Mouse (Mus musculus) forebrain, embryonic 12.5 days (tissue): Measurements from ENCODE around the gene Lamc3. TPM values are rescaled to one million over a fixed set of nuclear protein-coding genes. Genes with fewer than 3 reads are reported as not detected.
A peak's percentile ranks its signal among the peaks of the same experiment; 100 is the strongest.

Experiments used
- ATAC-seq: fragments of 200-750 bp; cut with Nextera tagmentation; 2 replicates; pipeline ENCODE4 v1.8.0; 2017; ENCODE audit warnings: moderate TSS enrichment; ENCODE audit not compliant: low FRiP score
- H3K27ac ChIP-seq: fragments of 300-500 bp; sonication (generic); 2 replicates; pipeline ENCODE4 v1.5.1; 2016; ENCODE audit warnings: mild to moderate bottlenecking
- H3K27me3 ChIP-seq: fragments of 300-500 bp; sonication (generic); 2 replicates; pipeline ENCODE4 v1.6.1; 2016; ENCODE audit warnings: mild to moderate bottlenecking
- H3K36me3 ChIP-seq: fragments of 300-500 bp; sonication (generic); replicated peaks from 2 replicates; pipeline ENCODE4 v1.6.1; 2016; ENCODE audit warnings: mild to moderate bottlenecking
- H3K4me1 ChIP-seq: fragments of 300-500 bp; sonication (generic); 2 replicates; pipeline ENCODE4 v1.6.1; 2016
- H3K4me2 ChIP-seq: fragments of 300-500 bp; sonication (generic); 2 replicates; pipeline ENCODE4 v1.6.1; 2016; ENCODE audit warnings: mild to moderate bottlenecking, moderate library complexity
- H3K4me3 ChIP-seq: fragments of 300-500 bp; sonication (generic); replicated peaks from 2 replicates; pipeline ENCODE4 v1.5.1; 2016; ENCODE audit warnings: mild to moderate bottlenecking
- H3K9ac ChIP-seq: fragments of 300-500 bp; sonication (generic); 2 replicates; pipeline ENCODE4 v1.6.1; 2016; ENCODE audit warnings: mild to moderate bottlenecking
- H3K9me3 ChIP-seq: fragments of 300-500 bp; sonication (generic); 2 replicates; pipeline ENCODE4 v1.6.1; 2016
- WGBS: fragments of 180-500 bp; shearing (Covaris S2); methylation state at CpG from one replicate; pipeline ENCODE4 v1.1.7; 2016; 5-methylcytosine and 5-hydroxymethylcytosine counted together
- polyA plus RNA-seq: library from polyadenylated mRNA; unstranded; fragments of >200 nt; fragmentation: Nextera tagmentation; extraction: Ambion mirVana; gene quantifications from 2 replicates; pipeline ENCODE4 v1.2.1, GENCODE M21; 2016

Gene Lamc3
- polyA plus RNA-seq, 1 experiment from 2014 or later: 5.6 TPM

DNA sequence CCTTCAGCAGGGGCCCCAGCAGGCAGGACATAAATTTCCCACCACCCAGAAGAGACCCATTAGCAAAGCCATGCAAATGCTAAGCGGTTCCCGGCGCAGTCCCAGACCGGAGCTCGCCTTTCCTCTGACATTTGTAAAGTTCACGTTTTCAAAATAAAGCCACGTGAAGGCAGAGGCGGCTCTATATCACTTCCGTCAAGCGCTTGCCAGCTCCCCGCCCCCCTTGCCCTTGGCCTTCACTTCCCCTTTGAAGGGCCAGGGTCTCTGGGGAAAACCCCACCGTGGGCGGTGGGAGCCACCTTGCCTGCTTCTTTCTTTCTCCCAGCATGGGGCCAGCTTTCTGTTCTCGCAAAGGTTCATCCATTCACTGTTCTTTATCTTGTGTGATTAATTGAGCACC is 6.2 kb upstream of the Lamc3 start:
- no peak overlapping the region for H3K9ac ChIP-seq
- no peak overlapping the region for H3K4me3 ChIP-seq
- peaks cover 93% of the 10 kb centered on the region for H3K27me3 ChIP-seq
- H3K27ac ChIP-seq: no peak overlapping the region
- ATAC-seq: no peak
- H3K9me3 ChIP-seq: no peaks in the 10 kb centered on the region
- no peaks in the 10 kb centered on the region for H3K36me3 ChIP-seq
- WGBS: 6% methylated on average over 14 of the region's 14 CpGs
- H3K4me2 ChIP-seq: no peak overlapping the region
- H3K4me1 ChIP-seq: peaks cover 22% of the 10 kb centered on the region

DNA sequence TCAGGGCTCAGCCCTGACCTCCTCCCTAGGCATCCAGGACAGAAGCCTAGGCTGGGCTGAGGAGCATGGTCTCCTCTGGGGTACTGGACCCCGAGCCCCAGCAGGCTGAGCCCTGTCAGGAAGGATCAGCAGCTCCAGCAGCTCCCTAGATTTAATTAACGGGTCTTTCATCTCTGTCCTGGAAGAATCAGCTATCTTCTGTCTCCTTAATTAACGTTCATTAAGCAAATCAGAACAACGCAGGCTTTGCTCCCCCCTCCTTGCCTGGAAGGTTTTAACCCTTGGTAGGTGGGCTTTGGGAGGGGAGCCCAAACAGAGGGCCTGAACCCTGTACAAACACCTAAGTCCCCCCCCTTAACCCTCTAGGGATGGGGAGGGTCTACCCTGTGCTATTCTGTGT is 4.0 kb upstream of the Lamc3 start:
- no peak overlapping the region for H3K27ac ChIP-seq
- no peak overlapping the region for H3K4me2 ChIP-seq
- no peak for ATAC-seq
- no peaks in the 10 kb centered on the region for H3K36me3 ChIP-seq
- 7% methylated on average over 4 of the region's 4 CpGs for WGBS
- peaks cover 11% of the 10 kb centered on the region for H3K4me1 ChIP-seq
- no peak overlapping the region for H3K4me3 ChIP-seq
- no peak overlapping the region for H3K9ac ChIP-seq
- H3K27me3 ChIP-seq: peaks cover 99% of the 10 kb centered on the region
- no peaks in the 10 kb centered on the region for H3K9me3 ChIP-seq

DNA sequence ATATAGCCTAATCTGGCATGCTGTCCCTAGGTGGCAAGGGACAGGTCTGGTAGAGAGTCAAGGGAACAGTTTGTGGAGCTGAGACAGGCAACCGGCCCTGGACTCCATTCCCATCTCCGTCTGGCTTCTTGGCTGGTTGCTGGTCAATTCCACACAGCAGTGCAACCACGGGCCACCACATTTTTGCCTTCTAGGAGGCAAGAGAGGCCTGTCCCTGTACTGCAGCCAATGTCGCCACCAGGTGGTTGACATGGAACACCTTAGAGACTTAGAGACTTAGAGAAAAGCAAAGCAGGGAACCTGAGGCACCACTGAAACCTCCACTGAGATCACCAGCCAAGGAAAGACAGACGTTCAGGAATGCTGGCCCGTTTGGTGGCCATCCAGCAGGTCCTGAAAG is 2.3 kb upstream of the Lamc3 start:
- H3K4me1 ChIP-seq: peaks cover 11% of the 10 kb centered on the region
- H3K4me2 ChIP-seq: no peak overlapping the region
- WGBS: 29% methylated on average over 6 of the region's 6 CpGs
- no peaks in the 10 kb centered on the region for H3K9me3 ChIP-seq
- H3K36me3 ChIP-seq: no peaks in the 10 kb centered on the region
- peaks cover 99% of the 10 kb centered on the region for H3K27me3 ChIP-seq
- no peak overlapping the region for H3K27ac ChIP-seq
- ATAC-seq: no peak
- H3K4me3 ChIP-seq: no peak overlapping the region
- no peak overlapping the region for H3K9ac ChIP-seq

DNA sequence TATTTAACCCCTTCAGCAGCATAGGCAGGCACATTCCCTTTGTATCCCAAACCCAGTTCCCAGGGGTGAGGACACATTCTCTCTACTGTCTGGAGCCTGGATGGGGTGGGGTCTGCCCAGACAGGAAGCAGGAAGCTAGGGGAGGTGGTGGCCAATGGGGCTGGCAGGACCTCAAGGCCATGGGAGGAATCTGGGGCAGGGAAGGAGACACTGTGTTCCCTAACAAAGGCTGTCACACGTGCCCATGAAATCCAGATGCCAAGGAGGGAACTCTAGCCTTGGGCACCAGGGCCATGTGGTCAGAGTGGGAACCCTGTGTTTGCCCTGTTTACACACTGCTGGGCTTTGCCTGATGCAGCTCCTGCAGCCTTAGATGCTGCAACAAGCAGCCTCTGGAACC is 1.8 kb downstream of the Lamc3 start:
- H3K4me2 ChIP-seq: no peak overlapping the region
- no peaks in the 10 kb centered on the region for H3K36me3 ChIP-seq
- H3K4me3 ChIP-seq: no peak overlapping the region
- no peaks in the 10 kb centered on the region for H3K4me1 ChIP-seq
- 54% methylated on average over 1 of the region's 1 CpGs for WGBS
- no peaks in the 10 kb centered on the region for H3K9me3 ChIP-seq
- no peak for ATAC-seq
- no peak overlapping the region for H3K9ac ChIP-seq
- H3K27ac ChIP-seq: no peak overlapping the region
- H3K27me3 ChIP-seq: peaks cover 76% of the 10 kb centered on the region

DNA sequence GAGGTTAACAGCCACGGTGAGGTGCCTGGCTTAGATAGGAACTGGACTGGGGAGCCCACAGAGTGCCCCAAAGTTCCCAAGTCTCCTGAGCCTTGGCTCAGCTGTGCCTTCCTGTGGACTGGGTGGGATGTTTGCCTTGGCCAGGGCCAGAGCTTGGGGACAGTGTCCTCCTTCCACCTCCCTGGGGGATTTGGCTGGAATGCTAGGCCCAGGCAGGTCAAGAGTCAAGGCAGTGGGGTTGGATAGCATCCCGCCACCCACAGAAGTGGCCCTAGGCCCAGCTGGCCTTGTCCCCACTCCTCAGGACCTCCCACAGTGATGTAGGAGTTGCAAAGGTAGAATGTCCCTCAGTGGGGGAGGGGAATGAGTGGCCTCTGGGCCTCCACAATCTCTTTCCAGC is 4.1 kb downstream of the Lamc3 start:
- Histone ChIP-seq H3K9me3 (no peaks in the 10 kb centered on the region), H3K36me3 (no peaks in the 10 kb centered on the region), H3K4me3 (no peak overlapping the region), H3K27me3 (peaks cover 52% of the 10 kb centered on the region), H3K27ac (no peak overlapping the region), H3K4me2 (no peak overlapping the region), H3K9ac (no peak overlapping the region), H3K4me1 (peaks cover 5% of the 10 kb centered on the region; the same call in 1 of the 2 replicates)
- WGBS: 85% methylated on average over 2 of the region's 2 CpGs
- ATAC-seq: no peak

DNA sequence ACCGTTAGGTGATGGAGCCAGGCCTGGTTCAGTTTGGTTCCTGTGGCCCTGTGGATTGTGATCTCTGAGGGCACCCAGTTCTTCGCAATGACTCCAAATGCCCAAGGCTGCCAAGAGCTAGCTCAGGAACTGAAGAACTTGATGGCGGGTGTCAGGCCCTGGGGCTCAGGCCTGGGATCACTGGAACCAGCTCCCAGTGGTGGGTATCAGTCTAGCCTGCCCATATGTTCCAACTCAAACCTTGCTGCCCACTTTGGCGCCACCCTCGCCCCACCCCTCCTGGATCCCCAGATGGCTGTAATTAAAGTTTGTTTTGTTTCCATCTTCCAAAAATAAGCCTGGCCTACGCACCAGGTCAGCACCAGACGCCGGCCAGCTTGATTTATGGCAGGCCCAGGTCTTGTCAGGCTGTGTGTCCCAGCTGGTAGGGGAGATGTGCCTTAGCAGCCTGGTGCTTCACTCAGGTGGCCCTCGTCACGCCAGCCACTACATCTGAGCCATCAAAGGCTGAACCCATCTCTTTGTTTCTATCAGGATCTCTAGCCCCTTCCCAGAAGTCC is 6.1 kb downstream of the Lamc3 start:
- H3K9ac ChIP-seq: no peak overlapping the region
- no peak overlapping the region for H3K4me3 ChIP-seq
- WGBS: 81% methylated on average over 10 of the region's 10 CpGs
- H3K27me3 ChIP-seq: peaks cover 32% of the 10 kb centered on the region
- H3K36me3 ChIP-seq: no peaks in the 10 kb centered on the region
- peaks cover 5% of the 10 kb centered on the region; the same call in 1 of the 2 replicates for H3K4me1 ChIP-seq
- no peak for ATAC-seq
- H3K4me2 ChIP-seq: no peak overlapping the region
- H3K9me3 ChIP-seq: no peaks in the 10 kb centered on the region
- H3K27ac ChIP-seq: no peak overlapping the region

DNA sequence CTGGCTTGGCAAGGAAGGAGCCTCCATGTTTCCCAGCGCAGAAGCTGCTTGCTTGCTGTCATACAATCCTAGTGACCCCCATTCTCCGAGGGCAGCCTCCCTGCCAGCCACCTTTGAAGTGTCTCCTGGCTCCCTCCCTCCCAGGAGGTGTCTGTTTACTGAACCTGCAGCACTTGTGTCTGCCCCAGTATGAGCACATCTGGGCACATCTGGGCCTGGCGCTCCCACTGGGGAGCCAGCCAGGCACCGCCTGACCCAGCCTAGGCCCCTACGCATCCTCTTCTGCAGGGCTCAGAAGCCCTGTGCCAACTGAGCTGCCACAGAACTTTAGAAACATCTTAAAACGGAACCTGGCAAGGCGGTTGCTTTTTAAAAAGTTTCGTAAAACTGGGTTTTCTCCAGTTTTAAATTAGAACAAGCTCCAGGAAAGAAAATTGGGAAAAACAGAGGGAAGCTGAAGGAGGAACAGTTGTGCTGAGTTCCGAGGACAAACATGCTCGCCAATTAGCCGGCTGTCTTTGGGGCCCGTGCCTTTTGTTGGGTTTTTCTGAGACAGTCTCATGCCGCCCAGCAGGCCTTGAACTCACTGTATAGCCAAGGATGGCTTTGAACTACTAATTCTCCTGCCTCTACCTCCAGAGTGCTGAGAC is 7.3 kb downstream of the Lamc3 start:
- no peak overlapping the region for H3K4me2 ChIP-seq
- 58% methylated on average over 13 of the region's 13 CpGs for WGBS
- H3K9ac ChIP-seq: no peak overlapping the region
- peaks cover 21% of the 10 kb centered on the region for H3K27me3 ChIP-seq
- H3K9me3 ChIP-seq: no peaks in the 10 kb centered on the region
- H3K4me1 ChIP-seq: peaks cover 5% of the 10 kb centered on the region; the same call in 1 of the 2 replicates
- no peak overlapping the region for H3K4me3 ChIP-seq
- no peak for ATAC-seq
- H3K27ac ChIP-seq: 0 out of 2 replicates have a peak overlapping the region, but pooled peaks have one; percentile 13
- H3K36me3 ChIP-seq: no peaks in the 10 kb centered on the region

DNA sequence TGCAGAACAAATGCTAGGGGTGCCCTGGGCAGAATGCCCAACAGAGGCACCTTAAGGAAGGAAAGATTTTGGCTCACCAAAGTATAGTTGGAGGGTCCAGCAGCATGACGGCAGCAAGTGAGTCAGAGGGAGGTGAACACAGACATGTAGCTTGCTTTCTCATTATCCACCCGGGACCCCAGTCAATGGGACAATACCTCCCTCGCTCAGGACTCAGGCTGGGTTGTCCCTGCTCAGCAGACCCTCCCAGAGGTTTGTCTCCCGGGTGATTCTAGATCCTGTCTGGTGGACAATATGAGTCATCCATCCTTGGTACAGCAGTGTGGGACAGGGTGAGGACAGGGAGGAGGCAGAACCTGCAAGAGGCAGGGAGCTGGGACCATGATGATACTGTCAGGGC is 13.8 kb downstream of the Lamc3 start:
- Histone ChIP-seq H3K4me1 (peaks cover 22% of the 10 kb centered on the region), H3K27me3 (peaks cover 6% of the 10 kb centered on the region; the same call in 1 of the 2 replicates), H3K4me3 (no peak overlapping the region), H3K9ac (no peak overlapping the region), H3K36me3 (no peaks in the 10 kb centered on the region), H3K9me3 (no peaks in the 10 kb centered on the region), H3K27ac (no peak overlapping the region), H3K4me2 (no peak overlapping the region)
- ATAC-seq: no peak
- WGBS: 76% methylated on average over 4 of the region's 4 CpGs

DNA sequence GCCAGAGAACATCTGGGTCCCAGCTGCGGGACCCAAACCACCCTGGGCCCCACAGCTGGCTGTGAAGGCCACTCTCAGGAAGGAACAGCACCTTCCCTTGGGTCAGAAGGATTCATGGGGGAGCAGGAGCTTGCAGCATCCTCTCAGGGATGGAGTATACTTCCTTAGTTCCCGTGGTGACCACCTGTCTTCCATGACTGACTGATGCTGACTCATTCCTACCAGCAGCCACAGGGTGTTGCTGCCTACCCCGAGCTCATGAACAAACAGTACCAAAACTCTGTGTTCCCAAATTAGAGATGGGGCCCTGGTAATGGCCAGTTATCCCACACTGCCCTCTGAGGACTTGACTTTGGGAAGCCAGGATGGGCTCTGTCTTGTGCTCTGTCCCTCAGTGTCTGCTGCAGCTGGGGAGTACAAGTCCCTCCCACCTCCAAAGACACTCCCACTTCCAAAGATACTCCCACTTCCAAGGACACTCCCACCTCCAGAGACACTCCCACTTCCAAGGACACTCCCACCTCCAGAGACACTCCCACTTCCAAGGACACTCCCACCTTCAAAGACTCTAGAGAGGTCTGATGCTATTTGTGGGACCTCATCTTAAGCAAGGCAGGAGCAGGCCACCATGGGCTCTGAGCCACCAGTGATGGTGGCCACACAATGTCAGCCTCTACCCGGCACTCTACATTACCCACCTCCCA is 14.7 kb downstream of the Lamc3 start:
- Histone ChIP-seq H3K4me1 (peaks cover 22% of the 10 kb centered on the region), H3K4me2 (no peak overlapping the region), H3K9ac (no peak overlapping the region), H3K4me3 (no peak overlapping the region), H3K27me3 (peaks cover 6% of the 10 kb centered on the region; the same call in 1 of the 2 replicates), H3K36me3 (no peaks in the 10 kb centered on the region), H3K9me3 (no peaks in the 10 kb centered on the region), H3K27ac (no peak overlapping the region)
- no peak for ATAC-seq
- 74% methylated on average over 4 of the region's 4 CpGs for WGBS

DNA sequence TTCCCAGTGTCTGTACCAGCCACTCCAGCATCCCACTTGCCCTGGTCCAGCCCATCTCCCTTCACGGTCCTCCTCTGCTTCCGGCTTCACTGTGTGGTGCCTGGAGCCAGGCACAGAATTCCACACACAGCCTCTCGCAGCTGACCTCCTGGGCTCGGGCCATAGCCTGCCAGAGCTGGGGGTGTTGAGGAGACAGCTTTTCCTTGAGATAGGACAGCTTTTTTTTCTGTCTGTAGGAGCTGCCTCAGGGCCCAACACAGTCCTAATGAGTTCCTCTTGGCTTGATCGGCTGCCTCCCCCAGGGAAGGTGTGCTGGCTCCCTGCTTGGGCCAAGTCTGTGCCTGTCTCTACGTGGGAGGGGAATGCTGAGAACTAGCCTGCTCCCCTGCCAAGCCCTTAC is 17.0 kb downstream of the Lamc3 start:
- Histone ChIP-seq H3K27ac (no peak overlapping the region), H3K27me3 (peaks cover 6% of the 10 kb centered on the region; the same call in 1 of the 2 replicates), H3K36me3 (no peaks in the 10 kb centered on the region), H3K9me3 (no peaks in the 10 kb centered on the region), H3K9ac (no peak overlapping the region), H3K4me1 (peaks cover 22% of the 10 kb centered on the region), H3K4me2 (no peak overlapping the region), H3K4me3 (no peak overlapping the region)
- 19% methylated on average over 6 of the region's 6 CpGs for WGBS
- no peak for ATAC-seq

DNA sequence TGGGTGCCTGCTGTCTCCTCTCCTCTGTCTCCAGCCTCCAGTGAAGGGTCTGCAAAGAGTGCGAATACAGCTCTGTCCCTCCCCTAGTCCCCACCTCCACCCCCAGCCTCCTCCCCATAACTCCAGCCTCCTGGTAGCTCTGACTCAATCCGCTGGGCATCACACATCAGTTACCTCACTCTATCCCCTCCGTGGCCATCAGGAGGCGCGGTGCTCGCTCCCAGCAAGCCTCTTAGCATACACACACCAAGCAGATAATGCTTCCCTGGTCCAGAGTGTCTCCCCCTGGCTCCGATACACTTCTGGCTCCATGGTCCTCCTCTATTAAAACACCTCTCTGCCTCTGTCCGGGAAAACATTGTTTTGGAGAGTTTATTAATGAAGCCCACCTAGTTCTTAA is 17.5 kb downstream of the Lamc3 start:
- no peaks in the 10 kb centered on the region for H3K9me3 ChIP-seq
- no peak overlapping the region for H3K27ac ChIP-seq
- H3K4me3 ChIP-seq: no peak overlapping the region
- no peak overlapping the region for H3K9ac ChIP-seq
- peaks cover 19% of the 10 kb centered on the region for H3K4me1 ChIP-seq
- WGBS: 8% methylated on average over 8 of the region's 8 CpGs
- no peaks in the 10 kb centered on the region for H3K36me3 ChIP-seq
- H3K27me3 ChIP-seq: peaks cover 6% of the 10 kb centered on the region; the same call in 1 of the 2 replicates
- no peak overlapping the region for H3K4me2 ChIP-seq
- no peak for ATAC-seq

DNA sequence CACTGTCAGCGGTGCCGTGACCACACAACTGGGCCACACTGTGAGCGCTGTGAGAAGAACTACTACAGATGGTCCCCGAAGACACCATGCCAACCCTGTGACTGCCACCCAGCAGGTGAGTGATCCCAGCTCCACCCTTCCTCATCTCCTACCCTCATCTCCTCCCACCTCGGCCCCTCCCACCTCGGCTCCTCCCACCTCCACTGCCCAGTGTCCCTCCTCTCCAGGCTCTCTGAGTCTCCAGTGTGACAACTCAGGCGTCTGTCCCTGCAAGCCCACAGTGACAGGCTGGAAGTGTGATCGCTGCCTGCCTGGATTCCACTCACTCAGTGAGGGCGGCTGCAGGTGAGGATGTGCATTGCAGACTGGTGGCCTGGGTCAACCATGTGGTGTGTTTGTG is 18.6 kb downstream of the Lamc3 start:
- peaks cover 15% of the 10 kb centered on the region; the same call in 1 of the 2 replicates for H3K4me1 ChIP-seq
- H3K36me3 ChIP-seq: no peaks in the 10 kb centered on the region
- H3K4me3 ChIP-seq: no peak overlapping the region
- WGBS: 52% methylated on average over 9 of the region's 9 CpGs
- peaks cover 6% of the 10 kb centered on the region; the same call in 1 of the 2 replicates for H3K27me3 ChIP-seq
- H3K9ac ChIP-seq: no peak overlapping the region
- H3K9me3 ChIP-seq: no peaks in the 10 kb centered on the region
- no peak overlapping the region for H3K4me2 ChIP-seq
- no peak overlapping the region for H3K27ac ChIP-seq
- no peak for ATAC-seq
